Mouse (Mus musculus): Measurements from ENCODE around the gene Mgst2. TPM values are rescaled to one million over a fixed set of nuclear protein-coding genes. Genes with fewer than 3 reads are reported as not detected.

Mgst2 gene
- total RNA-seq, 2 experiments from 2014 or later: 0.67 to 0.81 TPM

DNA sequence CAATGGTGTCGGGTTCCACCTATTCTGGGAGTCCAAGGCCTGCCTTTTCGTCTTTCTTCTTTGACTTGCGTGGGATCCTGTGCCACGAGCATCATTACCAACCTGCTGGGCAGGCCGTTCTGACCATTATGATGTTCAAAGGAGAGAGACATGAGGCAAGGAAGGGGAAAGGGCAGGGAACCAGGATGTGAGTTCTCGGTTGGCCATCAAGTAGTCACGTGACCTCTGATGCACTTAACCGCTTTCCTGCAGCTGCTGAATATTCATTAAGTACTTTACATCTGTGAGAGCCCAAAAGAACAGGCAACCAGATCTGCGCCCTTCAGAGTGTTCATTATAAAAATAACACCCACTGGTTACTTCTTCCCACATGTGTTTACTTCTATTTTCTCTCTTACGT is 33.0 kb downstream of the Mgst2 start:
- DNase-seq (ENCODE audit: extremely low spot score in 1 of 2, low spot score in 2 of 2): no peak
- intact Hi-C loops (cut with DNase I): no loop called here

DNA sequence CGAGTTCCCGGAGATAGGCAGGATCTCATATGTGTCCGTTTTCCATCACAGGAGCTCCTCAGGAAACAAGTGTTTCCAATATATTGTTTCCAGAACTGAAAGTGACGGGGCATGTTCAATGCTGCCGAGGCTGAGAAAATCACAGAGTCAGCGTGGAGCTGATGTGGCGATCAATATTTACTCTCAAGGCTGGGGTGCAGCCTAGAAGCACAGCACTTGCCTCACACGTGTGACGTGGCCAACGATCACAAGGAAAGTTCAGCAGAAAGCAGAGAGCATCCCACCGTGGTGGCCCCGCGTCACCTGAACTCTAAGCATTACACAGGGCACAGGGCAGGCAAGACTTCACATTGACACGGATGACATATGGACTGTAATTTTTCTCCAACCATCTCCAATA is 34.4 kb downstream of the Mgst2 start:
- intact Hi-C loops (cut with DNase I): no loop called here

DNA sequence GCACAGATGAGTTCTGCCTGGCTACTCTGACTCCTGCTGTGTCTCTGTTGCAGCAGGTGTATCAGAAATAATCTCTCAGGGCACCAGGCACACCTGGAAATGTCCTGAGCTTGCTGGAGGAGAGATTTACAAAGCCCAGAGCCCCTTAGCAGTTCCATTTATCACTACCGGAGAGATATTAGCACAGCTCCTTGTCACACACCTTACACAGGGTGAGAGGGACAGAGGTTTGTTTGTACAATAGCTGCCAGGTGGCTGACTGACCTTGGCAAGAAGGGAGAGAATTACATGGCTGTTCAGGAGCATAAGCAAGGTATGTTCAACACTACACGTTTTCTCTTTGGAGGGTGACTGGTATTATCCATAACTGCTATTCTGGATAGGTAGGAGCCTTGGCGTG is 35.6 kb downstream of the Mgst2 start:
- DNase-seq (ENCODE audit: extremely low spot score in 1 of 2, low spot score in 2 of 2): no peak
- intact Hi-C loops (cut with DNase I): no loop called here

More for the DNA sequence above, 34.4 kb downstream of the Mgst2 start:
- no peak for DNase-seq (ENCODE audit: extremely low spot score in 1 of 2, low spot score in 2 of 2)

DNA sequence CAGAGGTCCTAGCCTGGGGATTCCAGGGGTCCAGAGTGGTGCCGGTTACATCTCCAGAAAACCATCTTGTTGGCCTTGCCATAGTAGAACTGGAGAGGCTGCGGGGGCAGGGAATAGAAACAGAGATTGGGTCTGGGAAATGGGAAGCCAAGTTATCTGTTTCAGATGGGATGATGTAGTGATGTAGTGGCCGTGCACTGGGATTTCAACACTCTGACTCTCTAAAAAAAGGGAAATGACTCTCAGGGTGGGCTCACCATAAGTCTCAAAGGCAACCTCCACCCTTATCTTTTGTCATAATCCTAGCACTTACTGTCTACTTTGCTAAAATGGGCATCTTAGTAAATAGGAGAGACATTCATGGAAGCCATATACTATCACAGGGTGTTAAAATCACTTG is 37.8 kb downstream of the Mgst2 start:
- intact Hi-C loops (cut with DNase I): no loop called here
- no peak for DNase-seq (ENCODE audit: extremely low spot score in 1 of 2, low spot score in 2 of 2)

DNA sequence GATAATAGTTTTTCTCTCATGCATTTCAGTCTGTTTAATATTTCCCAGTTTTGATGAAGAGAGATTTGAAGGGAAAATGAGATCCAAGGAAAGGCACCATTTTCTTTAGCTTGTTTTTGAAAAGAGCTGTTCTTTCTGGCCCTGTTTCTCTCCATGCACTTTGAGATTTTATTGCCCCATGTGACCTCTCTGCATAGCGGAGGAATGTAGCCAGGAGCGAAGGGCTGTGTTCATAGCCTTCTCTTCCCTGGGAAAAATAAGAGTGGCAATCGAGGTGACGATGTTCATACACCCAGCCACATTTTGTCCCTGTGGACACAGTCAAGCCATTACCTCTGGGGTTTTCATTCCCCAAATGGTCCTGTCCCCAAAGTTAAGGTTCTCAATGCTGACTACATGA is 40.0 kb downstream of the Mgst2 start:
- intact Hi-C loops (cut with DNase I): loop anchor here (5.0 kb wide), 2 partner anchors 307 to 542 kb away; no protein-coding TSS in a partner anchor
- no peak for DNase-seq (ENCODE audit: extremely low spot score in 1 of 2, low spot score in 2 of 2)

DNA sequence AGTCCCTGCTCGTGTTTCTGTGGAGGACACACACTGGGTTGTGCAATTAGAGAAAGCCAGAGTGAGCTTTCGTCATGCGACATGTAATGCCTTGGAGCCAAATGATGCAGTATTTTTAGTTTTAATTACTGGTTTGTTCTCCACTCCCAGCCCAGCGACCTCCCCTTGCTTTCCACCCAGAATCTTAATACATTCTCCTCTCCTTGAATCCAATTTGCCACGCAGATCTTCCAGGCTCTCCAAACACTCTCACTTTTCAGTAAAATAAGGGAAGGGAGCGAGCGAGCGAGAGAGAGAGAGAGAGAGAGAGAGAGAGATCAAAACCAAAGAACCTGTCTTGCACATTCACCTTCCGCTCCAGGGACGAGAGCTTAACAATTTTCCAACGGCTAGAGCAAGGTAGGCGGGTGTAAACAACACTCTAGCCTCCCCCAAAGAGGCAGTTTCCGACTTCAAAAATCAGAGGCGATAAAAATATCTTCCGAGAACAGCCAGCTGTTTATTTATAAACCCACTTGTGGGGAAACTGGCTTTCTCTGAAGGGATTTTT is 40.6 kb downstream of the Mgst2 start:
- no peak for DNase-seq (ENCODE audit: extremely low spot score in 1 of 2, low spot score in 2 of 2)
- intact Hi-C loops (cut with DNase I): loop anchor here (1.0 to 5.0 kb wide), 3 partner anchors 306 to 541 kb away; no protein-coding TSS in a partner anchor

DNA sequence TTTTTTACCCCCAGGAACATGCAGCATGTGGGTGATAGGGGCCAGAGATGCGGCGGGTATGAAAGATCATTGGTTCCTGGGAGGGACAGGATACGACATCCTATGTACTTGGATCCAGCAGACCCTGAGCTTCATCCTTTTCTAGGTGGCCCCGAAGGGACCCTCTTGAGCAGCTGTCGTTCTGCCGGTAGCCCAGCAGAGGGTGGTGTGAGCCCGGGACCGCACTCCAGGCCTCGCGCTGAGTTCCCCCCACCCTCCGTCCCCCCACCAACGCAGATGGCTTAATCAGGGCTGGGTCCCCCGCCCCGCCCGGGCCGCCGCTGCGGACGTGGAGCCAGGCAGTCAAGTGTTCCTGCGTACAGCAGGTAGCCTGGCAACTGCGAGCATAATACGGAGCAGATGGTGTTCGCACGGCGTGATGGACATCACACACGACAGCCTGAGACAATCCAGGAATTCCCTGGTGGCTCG is 41.2 kb downstream of the Mgst2 start:
- DNase-seq (ENCODE audit: extremely low spot score in 1 of 2, low spot score in 2 of 2): peak; percentile 71 to 89
- intact Hi-C loops (cut with DNase I): loop anchor here (1.0 to 5.0 kb wide), 3 partner anchors 306 to 541 kb away; no protein-coding TSS in a partner anchor

DNA sequence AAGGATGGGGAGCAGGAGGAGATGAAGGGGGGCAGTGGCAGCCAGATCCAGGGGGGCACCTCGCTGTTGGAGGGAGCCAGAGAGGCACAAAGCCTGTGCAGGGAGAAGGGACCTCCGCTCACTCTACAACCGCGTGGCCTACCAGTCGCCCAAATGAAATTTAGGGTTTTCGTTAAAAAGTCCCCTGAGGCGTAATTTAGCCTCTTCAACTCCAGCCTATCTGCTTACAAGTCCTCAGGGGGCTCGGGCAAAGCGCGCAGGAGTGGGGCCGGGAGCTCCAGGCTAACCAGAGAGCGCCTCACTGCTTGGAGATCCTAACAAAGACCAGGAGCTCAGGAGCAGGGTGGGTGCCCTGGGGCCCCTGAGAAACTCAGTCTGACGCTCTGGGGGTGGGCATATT is 41.8 kb downstream of the Mgst2 start:
- DNase-seq (ENCODE audit: extremely low spot score in 1 of 2, low spot score in 2 of 2): peak in 1 of 2 experiments; percentile 42
- intact Hi-C loops (cut with DNase I): loop anchor here (1.0 to 5.0 kb wide), 3 partner anchors 305 to 540 kb away; no protein-coding TSS in a partner anchor

DNA sequence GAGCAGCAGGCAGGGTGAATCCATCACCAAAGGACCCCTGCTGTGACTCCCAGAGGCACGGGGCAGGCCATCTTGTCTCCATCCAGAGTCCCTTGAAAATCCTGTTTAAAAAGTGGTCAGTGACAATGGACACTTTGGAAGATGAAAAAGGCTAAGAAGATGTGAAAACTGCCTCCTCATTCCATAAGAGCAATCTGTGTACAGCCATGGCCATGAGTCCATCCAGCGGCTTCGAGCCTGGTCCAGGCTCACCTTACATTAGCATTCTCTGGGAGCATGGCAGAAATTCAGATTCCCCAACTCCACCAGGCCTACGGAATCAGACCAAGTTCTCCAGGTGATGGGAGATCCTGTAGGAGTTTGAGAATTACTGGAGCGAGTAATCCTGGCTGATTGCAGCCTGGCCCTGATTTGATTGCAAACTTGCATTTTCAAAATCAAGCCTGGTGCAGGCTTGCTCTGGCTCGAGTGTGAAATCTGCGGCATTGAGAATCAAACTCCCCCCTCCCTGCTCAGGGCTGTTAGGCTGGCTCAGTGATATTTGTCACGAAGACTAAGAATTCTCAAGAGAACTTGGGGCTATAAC is 42.6 kb downstream of the Mgst2 start:
- DNase-seq (ENCODE audit: extremely low spot score in 1 of 2, low spot score in 2 of 2): no peak
- intact Hi-C loops (cut with DNase I): loop anchor here (5.0 kb wide), 2 partner anchors 305 to 540 kb away; no protein-coding TSS in a partner anchor

DNA sequence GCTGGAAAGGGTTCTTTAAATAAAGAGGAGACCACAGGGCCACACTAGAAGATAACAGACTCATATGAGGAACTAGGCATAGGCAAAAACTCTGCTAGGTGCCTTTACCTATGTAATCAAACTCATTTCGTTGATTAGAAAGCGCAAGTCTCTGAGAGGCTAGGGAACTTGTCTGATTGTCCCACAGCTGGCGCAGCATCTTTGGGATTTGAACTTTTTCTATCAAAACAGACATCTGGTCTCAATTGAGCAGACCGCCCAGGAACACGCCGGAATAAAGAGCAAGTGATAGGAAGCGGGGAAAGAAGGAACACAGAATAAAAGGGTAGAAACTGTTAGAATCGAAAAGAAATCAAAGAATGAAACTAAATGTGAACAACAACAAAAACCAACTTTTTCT is 43.3 kb downstream of the Mgst2 start:
- intact Hi-C loops (cut with DNase I): loop anchor here (5.0 kb wide), 2 partner anchors 304 to 539 kb away; no protein-coding TSS in a partner anchor

DNA sequence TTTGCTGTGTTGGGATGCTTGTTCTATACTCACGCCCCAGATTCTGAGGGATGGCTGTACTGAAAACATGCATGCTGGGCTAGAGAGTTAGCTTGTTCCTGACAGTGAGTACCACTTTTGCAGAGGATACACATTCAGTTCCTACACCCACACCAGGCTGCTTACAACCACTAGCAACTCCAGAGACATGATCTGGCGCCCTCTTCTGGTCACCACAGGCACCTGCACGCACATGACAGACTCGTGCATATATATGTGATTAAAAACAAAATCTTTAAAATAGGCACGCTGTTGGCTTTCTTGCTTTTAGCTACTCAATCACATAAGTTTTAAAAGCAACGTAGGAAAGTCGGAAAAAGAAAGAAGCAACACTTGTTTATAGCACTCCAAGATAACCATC is 45.1 kb downstream of the Mgst2 start:
- intact Hi-C loops (cut with DNase I): no loop called here
- no peak for DNase-seq (ENCODE audit: extremely low spot score in 1 of 2, low spot score in 2 of 2)

More for the DNA sequence above, 43.3 kb downstream of the Mgst2 start:
- no peak for DNase-seq (ENCODE audit: extremely low spot score in 1 of 2, low spot score in 2 of 2)

DNA sequence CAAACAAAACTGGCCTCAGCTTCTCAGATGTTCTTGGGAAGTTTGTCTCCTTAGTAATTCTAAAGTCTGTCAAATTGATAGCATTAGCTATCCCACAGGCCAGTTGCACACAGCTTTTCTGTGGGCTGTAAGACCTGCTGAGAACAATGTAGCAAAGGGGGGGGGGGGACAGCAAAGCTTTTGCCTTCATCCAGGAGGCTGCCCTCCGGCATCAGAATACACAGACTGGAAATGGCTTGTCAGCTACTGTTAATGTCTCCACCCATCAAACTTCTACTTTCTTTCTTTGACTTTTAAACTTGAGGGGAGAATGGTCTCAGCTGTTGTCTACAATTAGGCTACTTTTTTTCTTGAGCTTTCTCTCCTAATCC is 48.2 kb downstream of the Mgst2 start:
- intact Hi-C loops (cut with DNase I): no loop called here
- no peak for DNase-seq (ENCODE audit: extremely low spot score in 1 of 2, low spot score in 2 of 2)

DNA sequence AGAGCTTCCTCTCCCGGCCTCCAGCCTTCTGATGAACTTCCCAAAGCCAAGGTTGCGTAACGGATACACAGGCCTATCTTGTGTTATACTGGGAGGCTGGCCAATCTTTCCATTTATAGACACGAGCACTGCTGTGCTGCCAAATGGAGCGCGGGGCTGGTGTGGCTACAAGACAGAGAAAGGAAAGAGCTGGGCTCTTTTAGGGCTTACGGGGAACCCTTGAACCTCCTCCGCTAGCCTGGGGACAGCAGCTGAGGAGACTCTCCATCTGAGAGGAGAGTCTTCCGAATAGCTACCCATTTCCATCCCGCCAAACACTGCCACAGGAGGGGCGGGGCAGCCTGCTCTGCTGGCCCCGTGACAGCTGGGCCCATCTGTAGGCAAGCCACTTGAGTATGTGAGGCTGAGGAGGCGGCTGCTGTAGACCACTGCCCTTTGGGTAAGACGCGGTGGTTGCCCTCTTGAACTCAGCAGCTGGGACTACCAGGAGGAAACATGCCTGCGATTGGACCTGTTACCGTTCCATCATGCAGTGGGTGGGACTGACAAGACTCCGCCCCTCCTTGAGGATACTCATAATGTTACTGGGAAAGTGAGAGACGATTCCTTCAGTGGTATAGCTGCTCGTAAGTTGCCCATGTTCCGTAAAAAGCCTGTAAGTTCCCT is 48.7 kb downstream of the Mgst2 start:
- peak; percentile 78 to 85 for DNase-seq (ENCODE audit: extremely low spot score in 1 of 2, low spot score in 2 of 2)
- intact Hi-C loops (cut with DNase I): no loop called here

DNA sequence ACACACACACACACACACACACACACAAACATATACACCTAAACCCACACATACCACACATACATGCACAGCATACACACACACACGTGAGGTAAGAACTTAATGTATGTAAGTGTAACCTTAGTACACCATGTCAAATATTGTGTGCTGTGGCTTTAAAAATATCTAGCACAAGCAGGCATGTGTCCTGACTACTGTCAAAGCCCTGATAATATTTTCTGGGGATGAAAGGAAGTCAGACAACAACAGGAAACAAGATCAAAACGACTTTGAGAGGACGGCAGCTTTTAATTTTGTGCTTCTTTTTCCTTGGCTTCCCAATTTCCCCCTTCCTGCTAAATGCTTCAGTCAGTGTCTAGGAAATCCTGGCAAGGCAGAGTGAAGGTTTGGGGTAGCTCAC is 52.2 kb downstream of the Mgst2 start:
- no peak for DNase-seq (ENCODE audit: extremely low spot score in 1 of 2, low spot score in 2 of 2)
- intact Hi-C loops (cut with DNase I): no loop called here

DNA sequence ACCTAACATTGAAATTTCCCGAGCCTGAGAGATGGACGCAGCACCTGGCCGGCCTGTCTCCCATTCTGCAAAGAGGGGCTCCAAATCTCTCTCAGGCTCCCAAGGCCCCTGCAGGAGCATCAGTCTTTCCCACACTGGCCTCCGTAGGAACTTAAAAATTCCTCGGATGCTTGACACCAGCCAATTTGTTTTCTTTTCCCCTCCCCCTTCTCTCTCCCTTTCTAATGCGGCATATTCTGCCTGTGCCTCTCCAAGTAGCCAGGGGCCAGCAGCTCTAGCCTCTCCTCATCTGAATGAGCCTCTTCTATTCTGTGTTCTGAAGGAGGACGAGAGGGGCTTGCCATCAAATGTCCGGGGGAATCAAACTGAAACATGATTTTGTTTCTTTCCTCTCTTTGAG is 53.1 kb downstream of the Mgst2 start:
- no peak for DNase-seq (ENCODE audit: extremely low spot score in 1 of 2, low spot score in 2 of 2)
- intact Hi-C loops (cut with DNase I): no loop called here

DNA sequence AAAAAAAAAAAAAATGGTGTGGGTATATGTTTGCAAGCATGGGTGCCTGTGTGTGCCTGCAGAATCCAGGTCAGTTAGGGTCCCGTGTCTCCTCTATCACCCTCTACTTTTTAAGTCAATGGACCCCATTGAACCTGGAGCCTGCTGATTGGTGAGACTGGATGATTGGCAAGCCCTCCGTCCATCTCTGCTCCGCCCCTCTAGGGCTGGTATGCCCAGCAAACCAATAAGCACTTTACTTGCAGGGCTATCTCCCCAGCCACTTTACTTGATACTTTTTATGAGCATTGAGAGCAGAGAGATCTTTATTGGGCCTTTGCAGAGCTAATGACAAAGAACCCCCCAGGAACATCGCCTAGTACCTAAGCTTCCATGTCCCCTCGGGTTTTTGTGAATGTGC is 54.3 kb downstream of the Mgst2 start:
- DNase-seq (ENCODE audit: extremely low spot score in 1 of 2, low spot score in 2 of 2): no peak
- intact Hi-C loops (cut with DNase I): no loop called here

DNA sequence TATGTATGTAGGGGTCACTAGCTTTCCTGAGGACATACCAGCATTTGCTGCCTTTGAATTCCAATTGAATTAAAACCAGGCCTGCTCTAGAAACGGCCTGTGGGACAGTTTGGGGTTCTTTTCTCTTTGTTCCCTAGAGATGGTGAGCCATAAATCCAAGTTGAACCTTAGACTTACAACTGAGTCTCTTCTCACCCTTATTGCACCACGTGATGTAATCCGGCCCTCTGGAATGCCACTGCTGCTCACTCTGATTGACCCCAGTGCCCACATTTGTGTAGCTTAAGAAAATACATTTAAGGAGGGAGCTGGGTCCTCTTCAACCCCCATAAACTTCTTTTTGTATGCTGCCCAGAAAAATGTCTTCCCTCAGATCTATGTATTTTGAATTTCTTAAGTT is 57.3 kb downstream of the Mgst2 start:
- DNase-seq (ENCODE audit: extremely low spot score in 1 of 2, low spot score in 2 of 2): no peak
- intact Hi-C loops (cut with DNase I): no loop called here

DNA sequence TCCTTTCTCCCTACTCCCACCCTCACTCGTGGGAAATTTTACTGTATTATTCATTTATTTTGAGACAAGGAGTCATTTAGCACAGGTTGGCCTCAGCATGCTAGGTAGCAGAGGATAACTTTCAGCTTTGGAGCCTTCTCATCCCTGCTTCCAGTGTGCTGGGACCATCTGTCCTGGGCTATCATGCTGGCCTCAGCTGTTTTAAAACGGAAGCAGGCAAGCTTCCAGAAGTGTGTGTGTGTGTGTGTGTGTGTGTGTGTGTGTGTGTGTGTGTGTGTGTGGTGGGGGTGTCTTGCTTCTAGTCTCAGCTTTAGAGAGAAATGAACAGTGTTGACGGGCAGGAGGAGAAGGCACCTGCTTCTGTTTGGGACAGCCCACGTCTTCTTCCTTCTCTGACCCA is 57.7 kb downstream of the Mgst2 start:
- intact Hi-C loops (cut with DNase I): no loop called here
- no peak for DNase-seq (ENCODE audit: extremely low spot score in 1 of 2, low spot score in 2 of 2)

DNA sequence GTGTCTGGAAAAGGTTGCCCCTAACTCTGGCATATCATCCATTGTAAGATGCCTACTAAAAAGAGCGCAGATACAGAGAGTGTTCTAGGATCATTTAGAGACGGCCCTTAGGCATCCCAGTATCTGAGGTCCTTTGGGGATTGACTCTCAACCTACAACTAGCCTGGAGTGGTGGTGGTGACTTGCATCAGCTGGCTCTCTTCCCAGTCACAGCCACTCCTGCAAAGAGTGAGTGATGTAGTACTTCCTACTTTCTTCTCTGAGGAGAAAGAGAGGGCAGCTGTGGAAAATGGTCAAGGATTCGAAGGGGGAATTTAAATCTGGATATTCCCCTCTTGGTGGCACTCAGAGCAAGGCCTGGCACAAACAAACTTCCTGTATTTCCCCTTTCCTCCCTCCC is 59.2 kb downstream of the Mgst2 start:
- intact Hi-C loops (cut with DNase I): no loop called here
- DNase-seq (ENCODE audit: extremely low spot score in 1 of 2, low spot score in 2 of 2): no peak

DNA sequence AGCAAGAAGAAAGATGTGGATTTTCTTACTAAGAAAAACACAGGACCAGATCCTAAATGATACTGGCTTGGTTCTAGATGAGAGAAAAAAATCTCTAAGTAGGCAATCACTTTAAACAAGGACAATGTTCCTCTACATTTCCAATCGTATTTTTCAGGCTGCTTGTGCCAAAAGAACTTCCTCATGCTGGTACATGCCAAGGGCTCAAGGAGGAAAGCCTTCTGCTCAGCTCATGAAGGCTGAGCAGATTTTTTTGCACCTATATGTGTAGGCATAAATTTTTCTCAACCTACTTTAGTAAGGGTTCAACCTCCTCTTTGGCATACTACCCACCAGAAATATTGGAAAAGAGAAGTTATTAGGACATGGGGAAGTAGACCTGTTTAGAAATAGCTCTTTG is 59.8 kb downstream of the Mgst2 start:
- no peak for DNase-seq (ENCODE audit: extremely low spot score in 1 of 2, low spot score in 2 of 2)

More for the DNA sequence above, 59.8 kb downstream of the Mgst2 start:
- intact Hi-C loops (cut with DNase I): no loop called here
